8 mouse cellular contexts compared by ENCODE assay signal in the genomic region with DNA sequence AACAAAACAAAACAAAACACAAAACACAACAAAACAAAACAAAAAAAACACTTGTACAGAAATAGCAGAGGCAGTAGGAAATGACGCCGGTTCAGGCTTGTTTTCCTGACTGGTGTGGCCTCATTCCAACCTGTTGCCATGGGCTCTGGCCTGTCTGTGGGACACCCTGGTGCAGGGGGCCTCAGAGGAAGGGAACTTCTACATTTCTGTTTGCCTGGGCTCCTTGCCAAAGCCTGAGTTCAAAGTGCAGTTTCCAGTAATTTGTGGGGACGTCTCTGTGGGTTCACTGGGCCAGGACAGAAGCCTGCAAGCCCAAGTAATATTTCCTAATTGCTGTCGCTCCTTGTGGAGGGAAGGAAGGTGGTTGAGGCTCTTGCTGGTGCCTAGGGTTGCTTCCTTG. TPM values are rescaled to one million over a fixed set of nuclear protein-coding genes. Genes with fewer than 3 reads are reported as not detected.
DNase-seq lines count a peak whose midpoint lies in the region; ATAC-seq lines count a peak whose summit lies in the region.

No protein-coding gene starts in this region.

- no peak overlapping the region for H3K4me2 ChIP-seq in heart, embryonic 12.5 days
- H3K4me2 ChIP-seq in lung, embryonic 16.5 days (ENCODE audit: low read depth, low read length): no peak overlapping the region
- no peak overlapping the region for H3K4me2 ChIP-seq in forebrain, embryonic 15.5 days (replicated peaks)

- WGBS in heart, embryonic 12.5 days: 24% methylated on average over 4 of the region's 4 CpGs
- WGBS in lung, embryonic 16.5 days: 3% methylated on average over 4 of the region's 4 CpGs
- WGBS in forebrain, embryonic 15.5 days: 22% methylated on average over 4 of the region's 4 CpGs

- peaks cover 24% of the 10 kb centered on the region for H3K27me3 ChIP-seq in heart, embryonic 12.5 days (replicated peaks)
- H3K27me3 ChIP-seq in lung, embryonic 16.5 days (ENCODE audit: control insufficient read depth, insufficient read depth, low read depth, low read length): peaks cover 6% of the 10 kb centered on the region; the same call in 1 of the 2 replicates
- H3K27me3 ChIP-seq in forebrain, embryonic 15.5 days: no peaks in the 10 kb centered on the region

- H3K36me3 ChIP-seq in heart, embryonic 12.5 days: no peaks in the 10 kb centered on the region
- H3K36me3 ChIP-seq in lung, embryonic 16.5 days (ENCODE audit: control insufficient read depth, insufficient read depth, low read length): no peaks in the 10 kb centered on the region
- no peaks in the 10 kb centered on the region for H3K36me3 ChIP-seq in forebrain, embryonic 15.5 days

- no peaks in the 10 kb centered on the region for H3K9me3 ChIP-seq in heart, embryonic 12.5 days (replicated peaks)
- H3K9me3 ChIP-seq in lung, embryonic 16.5 days (ENCODE audit: control insufficient read depth, low read length): no peaks in the 10 kb centered on the region
- H3K9me3 ChIP-seq in forebrain, embryonic 15.5 days: no peaks in the 10 kb centered on the region

- DNase-seq in layer of hippocampus, postnatal 10 days (ENCODE audit: low spot score in 2 of 2): peak; percentile 38 to 48
- no peak for DNase-seq in layer of hippocampus, postnatal 36 days
- peak; percentile 25 to 62 for DNase-seq in adrenal gland, adult 18-20 months (ENCODE audit: low spot score in 2 of 2)
- DNase-seq in kidney, adult 9 months: peak; percentile 94
- peak; percentile 36 for DNase-seq in testis, postnatal 14 days (ENCODE audit: low spot score)

- H3K4me3 ChIP-seq in heart, embryonic 12.5 days: no peak overlapping the region
- no peak overlapping the region for H3K4me3 ChIP-seq in lung, embryonic 16.5 days (ENCODE audit: low read length)
- no peak overlapping the region for H3K4me3 ChIP-seq in forebrain, embryonic 15.5 days

- peak; percentile 69 for ATAC-seq in heart, embryonic 12.5 days (ENCODE audit: insufficient number of reproducible peaks, low FRiP score)
- peak; percentile 57 for ATAC-seq in lung, embryonic 16.5 days (ENCODE audit: low read depth)
- ATAC-seq in forebrain, embryonic 15.5 days (replicated peaks): no peak

- H3K4me1 ChIP-seq in heart, embryonic 12.5 days (replicated peaks): peaks cover 20% of the 10 kb centered on the region
- H3K4me1 ChIP-seq in lung, embryonic 16.5 days (replicated peaks; ENCODE audit: control insufficient read depth, insufficient read depth, low read length): peaks cover 23% of the 10 kb centered on the region
- peaks cover 6% of the 10 kb centered on the region for H3K4me1 ChIP-seq in forebrain, embryonic 15.5 days

- H3K9ac ChIP-seq in heart, embryonic 12.5 days: no peak overlapping the region
- H3K9ac ChIP-seq in lung, embryonic 16.5 days (ENCODE audit: low read length): no peak overlapping the region
- H3K9ac ChIP-seq in forebrain, embryonic 15.5 days (replicated peaks): no peak overlapping the region

- no peak overlapping the region for H3K27ac ChIP-seq in heart, embryonic 12.5 days (ENCODE audit: poor library complexity, severe bottlenecking)
- H3K27ac ChIP-seq in lung, embryonic 16.5 days (ENCODE audit: low read length): peak overlapping the region; percentile 36; the same call in 1 of the 2 replicates
- no peak overlapping the region for H3K27ac ChIP-seq in forebrain, embryonic 15.5 days (replicated peaks)

RNA-seq across cellular contexts. Expression of a gene that starts 4.9 kb away (rescaled TPM):
- 1 to 10 TPM; 2.1 to 2.5 TPM for total RNA-seq in layer of hippocampus, postnatal 10 days (2021)
- total RNA-seq in layer of hippocampus, postnatal 36 days (2021): 1 to 10 TPM; 4.7 to 4.9 TPM
- 1 to 10 TPM in 1 of 2 experiments, under 1 TPM in 1; 0.30 to 1.7 TPM for total RNA-seq in adrenal gland, adult 18-20 months (2021)
- 1.5 and 1.8 TPM in 2 replicates for polyA plus RNA-seq in heart, embryonic 12.5 days (2016; fragmentation: Nextera tagmentation; extraction: Ambion mirVana)
- 6.0 and 8.0 TPM in 2 replicates for polyA plus RNA-seq in lung, embryonic 16.5 days (2015; fragmentation: Nextera tagmentation; extraction: Ambion mirVana)
- polyA plus RNA-seq in forebrain, embryonic 15.5 days (2015; fragmentation: Nextera tagmentation; extraction: Ambion mirVana): 5.7 and 6.1 TPM in 2 replicates

Comparison
In these comparisons a context has a peak if more than half of its experiments do, and no peak if none do; other contexts are left out.
1. DNase-seq: peak in layer of hippocampus, postnatal 10 days (2 of 2), adrenal gland, adult 18-20 months (2 of 2), kidney, adult 9 months (single experiment) and testis, postnatal 14 days (single experiment); none in layer of hippocampus, postnatal 36 days (0 of 2).